Mouse (Mus musculus) liver, postnatal 0 days (tissue): ENCODE measurements around the gene Ciao2a.

Experiments used
- CTCF ChIP-seq: sonication (generic); IDR thresholded peaks from 2 replicates; pipeline ENCODE4 v1.5.1; 2016; ENCODE audit warnings: antibody characterized with exemption, low read depth
- EP300 ChIP-seq: IDR thresholded peaks from 2 replicates; pipeline ENCODE4 v1.6.1; 2016; ENCODE audit warnings: antibody characterized with exemption, low read depth, mild to moderate bottlenecking

GRCm38 (mm10) chr9:66081999-66082398, 44.4 kb upstream of the Ciao2a start:
- TF ChIP-seq CTCF: no peak
- TF ChIP-seq EP300: no peak
